Mouse (Mus musculus) liver, embryonic 14.5 days (tissue): ENCODE results near the gene Fubp3.

Experiments used
- CTCF ChIP-seq: IDR thresholded peaks from 2 replicates; pipeline ENCODE4 v1.5.1; 2016; ENCODE audit warnings: antibody characterized with exemption, low read depth, control low read depth
- EP300 ChIP-seq: IDR thresholded peaks from 2 replicates; pipeline ENCODE4 v1.6.1; 2016; ENCODE audit warnings: antibody characterized with exemption, low read depth

DNA sequence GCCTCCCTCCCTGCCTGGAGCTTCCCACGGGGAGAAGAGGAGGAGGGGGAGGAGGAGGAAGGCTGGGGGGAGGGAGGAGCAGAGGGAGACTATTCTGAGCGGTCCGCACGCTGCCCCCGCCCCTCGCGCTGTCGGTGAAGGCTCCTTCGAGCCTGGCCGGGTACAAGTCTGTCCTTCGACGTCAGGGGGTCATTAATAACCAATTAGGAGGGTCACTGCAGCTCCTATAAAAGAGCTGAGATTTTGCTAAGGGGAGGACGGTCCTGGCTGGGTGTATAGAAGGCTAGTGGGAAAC lies 67.0 kb downstream of the Fubp3 start:
- no peak for TF ChIP-seq CTCF
- no peak for TF ChIP-seq EP300
